Mouse (Mus musculus): ENCODE measurements around the gene Gm21188.
A peak's percentile ranks its signal among the peaks of the same experiment; 100 is the strongest.
"Not testable (repeated sequence)": the region's sequence is repeated elsewhere in the genome, so short reads cannot be mapped to it uniquely, and the experiment has no call there.

Gm21188 gene

GRCm38 (mm10) chr13:120052085-120052484 lies at the start of gene Gm21188:
TSS of gene Gm21188 (minus strand) at chr13:120052194.
- DNase-seq (ENCODE audit: low spot score in 2 of 2), result not testable (repeated sequence)

- not testable (repeated sequence) for DNase-seq (ENCODE audit: low spot score in 2 of 2)
Observed at GRCm38 (mm10) chr13:120099327-120099726, 47.3 kb upstream of the Gm21188 start.

- not testable (repeated sequence) for DNase-seq (ENCODE audit: low spot score in 2 of 2)
Observed at GRCm38 (mm10) chr13:120096938-120097256, 44.9 kb upstream of the Gm21188 start.

GRCm38 (mm10) chr13:120096241-120096937 lies 44.4 kb upstream of the Gm21188 start:
- not testable (repeated sequence) for DNase-seq (ENCODE audit: low spot score in 2 of 2)

- DNase-seq (ENCODE audit: low spot score in 2 of 2), result not testable (repeated sequence)
Observed at GRCm38 (mm10) chr13:120092950-120093349, 41.0 kb upstream of the Gm21188 start.

- DNase-seq (ENCODE audit: low spot score in 2 of 2), result not testable (repeated sequence)
Observed at GRCm38 (mm10) chr13:120079644-120080043, 27.6 kb upstream of the Gm21188 start.

GRCm38 (mm10) chr13:120070878-120071277 lies 18.9 kb upstream of the Gm21188 start:
- DNase-seq (ENCODE audit: low spot score in 2 of 2), result not testable (repeated sequence)

- not testable (repeated sequence) for DNase-seq (ENCODE audit: low spot score in 2 of 2)
Observed at GRCm38 (mm10) chr13:120070012-120070598, 18.1 kb upstream of the Gm21188 start.

GRCm38 (mm10) chr13:120063439-120064089 lies 11.6 kb upstream of the Gm21188 start:
- DNase-seq (ENCODE audit: low spot score in 2 of 2), result not testable (repeated sequence)

GRCm38 (mm10) chr13:120062903-120063302 lies 10.9 kb upstream of the Gm21188 start:
- DNase-seq (ENCODE audit: low spot score in 2 of 2), result not testable (repeated sequence)

GRCm38 (mm10) chr13:120048608-120049007 lies 3.4 kb downstream of the Gm21188 start:
- DNase-seq (ENCODE audit: low spot score in 2 of 2), result not testable (repeated sequence)

- not testable (repeated sequence) for DNase-seq (ENCODE audit: low spot score in 2 of 2)
Observed at GRCm38 (mm10) chr13:120048186-120048585, 3.8 kb downstream of the Gm21188 start.

- DNase-seq (ENCODE audit: low spot score in 2 of 2), result not testable (repeated sequence)
Observed at GRCm38 (mm10) chr13:120046422-120047209, 5.4 kb downstream of the Gm21188 start.

- DNase-seq (ENCODE audit: low spot score in 2 of 2), result not testable (repeated sequence)
Observed at GRCm38 (mm10) chr13:120041145-120041544, 10.8 kb downstream of the Gm21188 start.

GRCm38 (mm10) chr13:120037881-120038280 lies 14.1 kb downstream of the Gm21188 start:
- not testable (repeated sequence) for DNase-seq (ENCODE audit: low spot score in 2 of 2)

- peak in 1 of 2 experiments; percentile 30 for DNase-seq (ENCODE audit: low spot score in 2 of 2)
Observed at GRCm38 (mm10) chr13:120036577-120037115, 15.3 kb downstream of the Gm21188 start.

- DNase-seq (ENCODE audit: low spot score in 2 of 2), result not testable (repeated sequence)
Observed at GRCm38 (mm10) chr13:120035151-120035550, 16.8 kb downstream of the Gm21188 start.

- not testable (repeated sequence) for DNase-seq (ENCODE audit: low spot score in 2 of 2)
Observed at GRCm38 (mm10) chr13:120034637-120035036, 17.4 kb downstream of the Gm21188 start.

GRCm38 (mm10) chr13:120033516-120034190 lies 18.3 kb downstream of the Gm21188 start:
- peak; percentile 24 to 33 for DNase-seq (ENCODE audit: low spot score in 2 of 2)

- peak in 1 of 2 experiments; percentile 27 for DNase-seq (ENCODE audit: low spot score in 2 of 2)
Observed at GRCm38 (mm10) chr13:120031676-120032075, 20.3 kb downstream of the Gm21188 start.

- DNase-seq (ENCODE audit: low spot score in 2 of 2), result not testable (repeated sequence)
Observed at GRCm38 (mm10) chr13:120027368-120027767, 24.6 kb downstream of the Gm21188 start.

All from spleen, postnatal 36 days (tissue).